ENCODE assay signal across 9 mouse cellular contexts in the genomic region with DNA sequence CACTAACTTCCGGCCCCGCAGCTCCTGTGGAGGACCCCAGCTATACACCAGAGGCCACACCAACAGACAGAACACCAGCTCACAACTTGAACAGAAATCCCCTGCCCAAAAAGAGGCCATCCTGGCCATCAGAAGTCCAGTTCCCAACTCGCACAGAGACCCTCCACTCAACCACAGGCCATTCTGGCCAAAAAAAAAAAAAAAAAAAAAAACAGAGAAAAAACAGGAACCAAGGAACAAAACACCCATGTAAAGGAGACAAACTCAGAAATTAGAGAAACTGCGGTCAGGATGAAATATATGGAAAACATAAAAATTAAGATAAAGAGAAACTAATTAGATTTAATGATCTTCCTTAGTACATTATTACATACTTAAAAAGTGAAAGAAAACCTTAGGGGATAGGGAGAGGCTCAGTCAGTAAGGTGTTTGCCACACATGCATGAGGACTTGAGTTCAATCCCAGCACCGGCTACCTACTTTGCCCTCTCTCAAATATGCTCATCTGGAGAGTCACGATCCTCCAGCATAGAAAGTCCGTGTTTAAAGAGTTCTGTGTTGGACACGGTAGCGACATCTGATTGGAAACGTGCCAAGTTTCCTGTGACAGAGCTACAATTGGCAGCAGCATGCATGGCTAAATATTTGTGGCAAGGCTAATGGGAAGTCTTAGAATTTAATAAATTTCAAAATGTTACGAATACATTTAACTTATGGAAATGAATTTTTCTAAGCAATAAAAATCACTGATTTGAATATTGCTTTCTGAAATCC. TPM values are rescaled to one million over a fixed set of nuclear protein-coding genes. Genes with fewer than 3 reads are reported as not detected.
DNase-seq lines count a peak whose midpoint lies in the region; ATAC-seq and TF ChIP-seq lines count a peak whose summit lies in the region.
"Had no signal": no experiment of that assay in that cellular context is flagged by ENCODE, and none has a peak within 500 bp of the region (broad histone marks: within the 10 kb centered on the region; RNA-seq: fewer than 3 reads in every experiment).

No protein-coding gene starts in this region.

- H3K9me3 ChIP-seq in heart, embryonic 13.5 days: no peaks in the 10 kb centered on the region
- H3K9me3 ChIP-seq: hindbrain, embryonic 15.5 days had no signal

- peak overlapping the region; percentile 18; the same call in 1 of the 2 replicates for H3K4me2 ChIP-seq in heart, embryonic 13.5 days
- H3K4me2 ChIP-seq: hindbrain, embryonic 15.5 days had no signal

- TF ChIP-seq CTCF in layer of hippocampus, adult 2 months (conservative IDR thresholded peaks at IDR 0.05): no peak

- H3K36me3 ChIP-seq in heart, embryonic 13.5 days: no peaks in the 10 kb centered on the region
- H3K36me3 ChIP-seq: hindbrain, embryonic 15.5 days had no signal

- no peak overlapping the region for H3K27ac ChIP-seq in heart, embryonic 13.5 days (replicated peaks)
- no peak overlapping the region for H3K27ac ChIP-seq in layer of hippocampus, adult 2 months
- H3K27ac ChIP-seq: hindbrain, embryonic 15.5 days had no signal

- no peak overlapping the region for H3K9ac ChIP-seq in heart, embryonic 13.5 days
- H3K9ac ChIP-seq: hindbrain, embryonic 15.5 days had no signal

- no peak for DNase-seq in heart, adult 11 months
- DNase-seq in retina, postnatal 1 day: peak; percentile 36
- DNase-seq in retina, embryonic 14.5 days (ENCODE audit: low spot score): no peak
- peak; percentile 33 for DNase-seq in heart, postnatal 4 days
- DNase-seq in layer of hippocampus, adult 2 months (ENCODE audit: low spot score in 2 of 2): no peak
- DNase-seq in frontal cortex, postnatal 10 days (ENCODE audit: low spot score in 2 of 2): no peak

- H3K27me3 ChIP-seq in heart, embryonic 13.5 days (replicated peaks): no peaks in the 10 kb centered on the region
- H3K27me3 ChIP-seq: hindbrain, embryonic 15.5 days; Patski had no signal

- no peak for ATAC-seq in heart, embryonic 13.5 days (ENCODE audit: extremely low read depth, insufficient number of reproducible peaks, low FRiP score, low TSS enrichment)
- ATAC-seq: Patski had no signal

- WGBS in heart, embryonic 13.5 days: 50% methylated on average over 11 of the region's 11 CpGs

- H3K4me1 ChIP-seq in heart, embryonic 13.5 days: peaks cover 15% of the 10 kb centered on the region
- H3K4me1 ChIP-seq: hindbrain, embryonic 15.5 days had no signal

- H3K4me3 ChIP-seq in heart, embryonic 13.5 days: no peak overlapping the region
- no peak overlapping the region for H3K4me3 ChIP-seq in layer of hippocampus, adult 2 months
- H3K4me3 ChIP-seq: hindbrain, embryonic 15.5 days had no signal

RNA-seq across cellular contexts. Expression of a gene that starts 51.9 kb away (rescaled TPM):
- polyA plus RNA-seq in heart, embryonic 13.5 days (2015; fragmentation: Nextera tagmentation; extraction: Ambion mirVana): 8.1 and 9.1 TPM in 2 replicates
- total RNA-seq in heart, postnatal 4 days (2021): 10 to 100 TPM; 26.5 to 26.8 TPM
- total RNA-seq in layer of hippocampus, adult 2 months (2021): 10 to 100 TPM; 27.6 to 27.8 TPM

Comparison
In these comparisons a context has a peak if more than half of its experiments do, and no peak if none do; other contexts are left out.
1. DNase-seq: peak in retina, postnatal 1 day (single experiment) and heart, postnatal 4 days (single experiment); none in heart, adult 11 months (single experiment), retina, embryonic 14.5 days (single experiment), layer of hippocampus, adult 2 months (0 of 2) and frontal cortex, postnatal 10 days (0 of 2).